Mouse (Mus musculus) midbrain, embryonic 13.5 days (tissue): ENCODE measurements at regions not wholly inside any gene's neighbourhood (a gene's known extent, or its start where the extent isn't known, plus 50 kb on each side); places are given as distances from the start of the nearest gene placed in this dataset.

ENCODE experiments used
- ATAC-seq: fragments of 200-750 bp; cut with Nextera tagmentation; 2 replicates; pipeline ENCODE4 v1.8.0; 2017; ENCODE audit warnings: mild to moderate bottlenecking, moderate TSS enrichment, moderate library complexity
- H3K27ac ChIP-seq: fragments of 300-500 bp; sonication (generic); 2 replicates; pipeline ENCODE4 v1.5.1; 2015; ENCODE audit warnings: inconsistent platforms, mild to moderate bottlenecking, moderate library complexity
- H3K27me3 ChIP-seq: fragments of 300-500 bp; sonication (generic); 2 replicates; pipeline ENCODE4 v1.6.1; 2015; ENCODE audit warnings: mild to moderate bottlenecking, inconsistent platforms
- H3K36me3 ChIP-seq: fragments of 300-500 bp; sonication (generic); 2 replicates; pipeline ENCODE4 v1.6.1; 2015; ENCODE audit warnings: mild to moderate bottlenecking, inconsistent platforms
- H3K4me1 ChIP-seq: fragments of 300-500 bp; sonication (generic); replicated peaks from 2 replicates; pipeline ENCODE4 v1.6.1; 2015; ENCODE audit warnings: inconsistent platforms
- H3K4me2 ChIP-seq: fragments of 300-500 bp; sonication (generic); replicated peaks from 2 replicates; pipeline ENCODE4 v1.6.1; 2015; ENCODE audit warnings: moderate library complexity, mild to moderate bottlenecking, inconsistent platforms
- H3K4me3 ChIP-seq: fragments of 300-500 bp; sonication (generic); replicated peaks from 2 replicates; pipeline ENCODE4 v1.5.1; 2015; ENCODE audit warnings: mild to moderate bottlenecking, inconsistent platforms
- H3K9ac ChIP-seq: fragments of 300-500 bp; sonication (generic); replicated peaks from 2 replicates; pipeline ENCODE4 v1.6.1; 2015; ENCODE audit warnings: mild to moderate bottlenecking, inconsistent platforms
- H3K9me3 ChIP-seq: fragments of 300-500 bp; sonication (generic); 2 replicates; pipeline ENCODE4 v1.6.1; 2016; ENCODE audit warnings: mild to moderate bottlenecking, inconsistent platforms
- WGBS: fragments of 180-500 bp; shearing (Covaris S2); methylation state at CpG from one replicate; pipeline ENCODE4 v1.1.7; 2015; 5-methylcytosine and 5-hydroxymethylcytosine counted together

DNA sequence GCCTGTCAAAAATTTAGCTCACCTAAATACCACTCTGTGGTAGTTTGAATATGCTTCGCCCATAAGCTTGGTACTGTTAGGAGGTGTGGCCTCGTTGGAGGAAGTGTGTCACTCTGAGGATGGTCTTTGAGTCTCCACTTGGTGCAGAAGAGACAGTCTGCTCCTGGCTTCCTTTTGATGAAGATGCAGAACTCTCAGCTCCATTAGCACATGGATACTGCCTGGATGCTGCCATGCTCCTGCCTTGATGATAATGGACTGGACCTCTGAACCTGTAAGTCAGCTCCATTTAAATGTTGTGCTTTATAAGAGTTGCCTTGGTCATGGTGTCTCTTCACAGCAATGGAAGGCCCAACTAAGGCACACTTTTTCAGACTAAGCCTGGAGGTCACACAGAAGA, 56.9 kb upstream of the Pik3r1 start:
- Histone ChIP-seq H3K9ac (no peak overlapping the region), H3K36me3 (no peaks in the 10 kb centered on the region), H3K27ac (no peak overlapping the region), H3K27me3 (no peaks in the 10 kb centered on the region), H3K9me3 (no peaks in the 10 kb centered on the region), H3K4me3 (no peak overlapping the region), H3K4me2 (no peak overlapping the region), H3K4me1 (no peaks in the 10 kb centered on the region)
- WGBS, result 95% methylated on average over 2 of the region's 2 CpGs
- ATAC-seq, result no peak

DNA sequence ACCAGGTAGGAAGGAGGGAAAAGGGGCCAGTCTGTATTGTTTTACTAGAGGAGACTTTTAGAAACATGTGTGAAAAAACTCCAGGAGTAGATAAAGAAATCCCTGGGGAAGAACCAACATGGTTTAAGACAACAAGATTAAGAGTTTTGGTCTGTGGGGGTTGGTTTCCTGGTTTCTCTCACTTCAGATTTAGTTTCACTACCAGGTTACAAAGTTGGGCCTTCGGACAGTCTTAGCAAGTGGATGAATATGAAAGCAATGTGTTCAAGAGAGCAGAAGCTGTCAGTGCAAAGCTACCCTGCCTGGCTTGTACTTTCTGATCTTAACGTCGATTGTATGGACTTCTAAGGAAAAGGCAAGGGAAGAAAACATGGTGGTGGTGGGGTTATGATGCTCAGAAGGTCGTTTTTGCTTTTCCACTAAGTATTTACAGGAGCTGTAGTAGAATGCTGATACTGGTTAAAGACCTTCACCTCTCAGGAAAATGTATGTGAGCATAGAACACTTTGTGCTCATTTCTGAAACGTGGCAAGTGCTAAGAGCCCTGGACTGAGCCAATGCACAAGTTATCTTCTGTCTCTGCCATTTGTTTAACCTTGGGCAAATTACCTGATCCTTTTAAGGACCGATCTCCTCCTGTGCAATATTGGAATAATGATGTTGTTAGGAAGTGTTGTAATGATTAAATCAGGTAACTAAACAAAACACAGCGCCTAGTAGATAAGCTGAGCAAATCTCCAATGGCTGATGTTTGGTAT, 64.0 kb upstream of the Pik3r1 start:
- H3K4me1 ChIP-seq, result no peaks in the 10 kb centered on the region
- WGBS, result 87% methylated on average over 7 of the region's 7 CpGs
- no peak overlapping the region for H3K27ac ChIP-seq
- H3K9ac ChIP-seq, result no peak overlapping the region
- no peak overlapping the region for H3K4me3 ChIP-seq
- no peak overlapping the region for H3K4me2 ChIP-seq
- no peak for ATAC-seq
- H3K9me3 ChIP-seq, result no peaks in the 10 kb centered on the region
- no peaks in the 10 kb centered on the region for H3K27me3 ChIP-seq
- H3K36me3 ChIP-seq, result no peaks in the 10 kb centered on the region

- no peak overlapping the region for H3K4me2 ChIP-seq
- ATAC-seq, result no peak
- no peaks in the 10 kb centered on the region for H3K27me3 ChIP-seq
- H3K9ac ChIP-seq, result no peak overlapping the region
- no peak overlapping the region for H3K4me3 ChIP-seq
- no peaks in the 10 kb centered on the region for H3K9me3 ChIP-seq
- no peak overlapping the region for H3K27ac ChIP-seq
- H3K36me3 ChIP-seq, result no peaks in the 10 kb centered on the region
- no peaks in the 10 kb centered on the region for H3K4me1 ChIP-seq
- WGBS, result 83% methylated on average over 4 of the region's 4 CpGs
Measured at GRCm38 (mm10) chr13:101834546-101834945, 66.5 kb upstream of the Pik3r1 start.

DNA sequence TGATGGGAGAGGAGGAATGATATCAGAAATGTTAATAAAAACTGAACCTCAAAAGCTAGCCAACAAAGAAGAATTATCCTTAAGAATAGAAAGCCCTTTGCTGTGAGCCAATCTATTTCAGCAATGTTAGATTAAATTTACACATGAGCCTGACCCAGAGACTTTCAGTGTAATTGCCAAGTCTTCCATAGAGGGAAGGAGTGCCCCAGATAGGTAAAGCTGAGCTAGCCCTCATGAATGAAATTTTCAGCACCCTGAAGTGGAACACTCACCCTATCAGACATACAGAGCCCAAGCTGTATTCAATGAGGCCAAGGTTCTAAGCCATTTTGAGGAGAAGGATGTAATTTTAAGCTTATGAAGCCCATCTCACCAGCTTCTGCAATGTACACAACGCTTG, 69.0 kb upstream of the Pik3r1 start:
- WGBS, result 85% methylated on average over 1 of the region's 1 CpGs

GRCm38 (mm10) chr13:101844461-101845440, 76.7 kb upstream of the Pik3r1 start:
- ATAC-seq, result no peak
- Histone ChIP-seq H3K4me1 (no peaks in the 10 kb centered on the region), H3K9me3 (no peaks in the 10 kb centered on the region), H3K36me3 (no peaks in the 10 kb centered on the region), H3K9ac (no peak overlapping the region), H3K27me3 (no peaks in the 10 kb centered on the region), H3K4me3 (no peak overlapping the region), H3K27ac (no peak overlapping the region), H3K4me2 (no peak overlapping the region)
- 71% methylated on average over 7 of the region's 7 CpGs for WGBS

More for the DNA sequence above, 69.0 kb upstream of the Pik3r1 start:
- Histone ChIP-seq H3K4me3 (no peak overlapping the region), H3K9me3 (no peaks in the 10 kb centered on the region), H3K27me3 (no peaks in the 10 kb centered on the region), H3K27ac (no peak overlapping the region), H3K36me3 (no peaks in the 10 kb centered on the region), H3K9ac (no peak overlapping the region), H3K4me1 (no peaks in the 10 kb centered on the region), H3K4me2 (no peak overlapping the region)
- ATAC-seq, result no peak

- no peak overlapping the region for H3K27ac ChIP-seq
- H3K4me3 ChIP-seq, result no peak overlapping the region
- no peaks in the 10 kb centered on the region for H3K27me3 ChIP-seq
- no peaks in the 10 kb centered on the region for H3K36me3 ChIP-seq
- no peaks in the 10 kb centered on the region for H3K9me3 ChIP-seq
- H3K4me2 ChIP-seq, result no peak overlapping the region
- no peak for ATAC-seq
- no peaks in the 10 kb centered on the region for H3K4me1 ChIP-seq
- no peak overlapping the region for H3K9ac ChIP-seq
- 73% methylated on average over 3 of the region's 3 CpGs for WGBS
Measured at GRCm38 (mm10) chr13:101846016-101846415, 78.0 kb upstream of the Pik3r1 start.

DNA sequence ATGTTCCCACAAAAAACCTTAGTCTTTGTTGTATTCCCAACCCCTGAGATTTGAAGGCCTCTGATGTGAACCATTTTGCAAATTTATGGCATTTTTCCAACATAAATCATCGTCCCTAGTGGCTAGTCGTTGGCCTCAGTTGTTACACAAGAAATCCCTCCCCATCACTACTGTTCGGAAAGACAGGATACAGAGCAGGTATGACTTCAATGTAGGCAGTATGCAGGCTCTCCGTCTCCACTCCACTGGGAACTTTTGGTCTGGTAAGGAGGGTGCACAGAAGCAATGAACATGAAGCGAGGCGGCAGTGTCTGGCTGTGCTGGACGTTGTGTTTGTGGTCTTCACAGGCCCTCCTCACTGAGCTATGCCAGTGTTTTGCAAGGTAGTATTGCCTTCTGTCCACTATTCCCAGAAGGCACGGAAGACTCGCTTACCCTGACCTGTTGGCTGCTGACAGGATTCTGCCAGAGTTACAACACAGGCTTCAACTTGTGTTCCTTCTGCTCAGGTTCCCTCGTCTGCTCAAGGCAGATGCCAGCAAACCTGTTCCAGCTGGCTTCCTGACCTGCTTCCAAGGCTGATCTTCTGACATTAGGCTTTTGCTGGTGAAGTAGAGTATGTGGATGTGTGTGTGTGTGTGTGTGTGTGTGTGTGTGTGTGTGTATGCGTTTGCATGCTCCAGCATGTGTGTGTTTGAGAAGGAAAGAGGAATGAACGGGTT, 80.0 kb upstream of the Pik3r1 start:
- Histone ChIP-seq H3K9ac (no peak overlapping the region), H3K27ac (no peak overlapping the region), H3K4me2 (no peak overlapping the region), H3K4me3 (no peak overlapping the region), H3K9me3 (no peaks in the 10 kb centered on the region), H3K27me3 (no peaks in the 10 kb centered on the region), H3K4me1 (no peaks in the 10 kb centered on the region), H3K36me3 (no peaks in the 10 kb centered on the region)
- WGBS, result 87% methylated on average over 12 of the region's 12 CpGs
- no peak for ATAC-seq

GRCm38 (mm10) chr13:101848601-101849147, 80.7 kb upstream of the Pik3r1 start:
- WGBS, result 79% methylated on average over 2 of the region's 2 CpGs
- H3K9me3 ChIP-seq, result no peaks in the 10 kb centered on the region
- no peak for ATAC-seq
- H3K4me3 ChIP-seq, result no peak overlapping the region
- H3K9ac ChIP-seq, result no peak overlapping the region
- no peaks in the 10 kb centered on the region for H3K36me3 ChIP-seq
- H3K4me1 ChIP-seq, result no peaks in the 10 kb centered on the region
- no peak overlapping the region for H3K4me2 ChIP-seq
- no peaks in the 10 kb centered on the region for H3K27me3 ChIP-seq
- no peak overlapping the region for H3K27ac ChIP-seq

GRCm38 (mm10) chr13:101849416-101849815, 81.4 kb upstream of the Pik3r1 start:
- no peaks in the 10 kb centered on the region for H3K4me1 ChIP-seq
- no peaks in the 10 kb centered on the region for H3K9me3 ChIP-seq
- no peaks in the 10 kb centered on the region for H3K27me3 ChIP-seq
- no peak overlapping the region for H3K27ac ChIP-seq
- H3K4me3 ChIP-seq, result no peak overlapping the region
- H3K36me3 ChIP-seq, result no peaks in the 10 kb centered on the region
- WGBS, result 94% methylated on average over 6 of the region's 6 CpGs
- no peak for ATAC-seq
- no peak overlapping the region for H3K9ac ChIP-seq
- no peak overlapping the region for H3K4me2 ChIP-seq

DNA sequence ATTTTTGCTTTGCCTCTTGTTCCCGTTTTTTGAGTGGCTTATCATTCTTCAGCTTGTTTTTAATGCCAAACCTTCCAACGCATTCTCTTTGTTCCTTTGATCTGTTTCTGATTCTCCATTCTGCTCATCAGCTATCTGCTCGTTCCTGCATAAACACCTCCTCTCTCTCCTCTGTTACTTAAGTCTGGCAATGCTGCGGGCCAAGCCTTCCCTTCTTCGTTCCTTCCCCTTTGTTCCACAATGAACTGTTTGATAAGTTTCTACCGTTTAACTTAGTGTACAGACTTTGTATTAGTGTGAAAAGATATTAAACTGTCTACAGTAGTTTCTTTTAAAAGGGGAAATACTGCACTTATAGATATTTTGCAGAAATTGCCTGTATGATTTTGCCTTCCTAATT, 83.3 kb upstream of the Pik3r1 start:
- WGBS, result 68% methylated on average over 6 of the region's 6 CpGs
- no peaks in the 10 kb centered on the region for H3K27me3 ChIP-seq
- no peak overlapping the region for H3K9ac ChIP-seq
- no peak overlapping the region for H3K4me3 ChIP-seq
- no peak for ATAC-seq
- no peak overlapping the region for H3K27ac ChIP-seq
- H3K4me1 ChIP-seq, result no peaks in the 10 kb centered on the region
- no peaks in the 10 kb centered on the region for H3K9me3 ChIP-seq
- H3K36me3 ChIP-seq, result no peaks in the 10 kb centered on the region
- H3K4me2 ChIP-seq, result no peak overlapping the region

DNA sequence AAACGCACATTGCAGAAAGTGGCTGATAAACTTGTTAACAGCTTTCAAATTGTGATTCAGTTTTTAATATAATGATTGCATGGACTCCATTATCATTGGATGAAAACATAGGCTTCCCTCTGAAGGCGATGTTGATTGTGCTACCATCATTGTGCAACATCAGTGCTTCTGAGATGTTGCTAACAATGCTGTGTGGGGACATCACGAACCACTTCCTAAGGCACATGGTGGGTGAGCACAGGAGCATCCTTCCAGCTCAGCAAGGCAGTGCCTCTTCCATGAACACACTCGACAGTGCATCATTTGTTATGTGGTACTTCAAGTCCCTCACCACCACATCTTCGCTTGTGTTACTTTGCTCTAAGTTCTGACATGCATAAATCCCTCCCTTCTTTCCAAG, 84.9 kb upstream of the Pik3r1 start:
- Histone ChIP-seq H3K27ac (no peak overlapping the region), H3K4me3 (no peak overlapping the region), H3K36me3 (no peaks in the 10 kb centered on the region), H3K9me3 (no peaks in the 10 kb centered on the region), H3K9ac (no peak overlapping the region), H3K4me1 (no peaks in the 10 kb centered on the region), H3K27me3 (no peaks in the 10 kb centered on the region), H3K4me2 (no peak overlapping the region)
- 92% methylated on average over 5 of the region's 5 CpGs for WGBS
- ATAC-seq, result no peak

GRCm38 (mm10) chr13:101855141-101855540, 87.1 kb upstream of the Pik3r1 start:
- Histone ChIP-seq H3K9ac (no peak overlapping the region), H3K27ac (no peak overlapping the region), H3K36me3 (no peaks in the 10 kb centered on the region), H3K4me3 (no peak overlapping the region), H3K9me3 (no peaks in the 10 kb centered on the region), H3K4me1 (no peaks in the 10 kb centered on the region), H3K4me2 (no peak overlapping the region), H3K27me3 (no peaks in the 10 kb centered on the region)
- WGBS, result 86% methylated on average over 9 of the region's 9 CpGs
- no peak for ATAC-seq
